Mouse (Mus musculus) intestine, postnatal 0 days (tissue): ENCODE results near the gene Dnaic1. TPM values are rescaled to one million over a fixed set of nuclear protein-coding genes. Genes with fewer than 3 reads are reported as not detected.
A peak's percentile ranks its signal among the peaks of the same experiment; 100 is the strongest.

Experiments
- ATAC-seq: fragments of 200-750 bp; cut with Nextera tagmentation; 2 replicates; pipeline ENCODE4 v1.8.0; 2017; ENCODE audit warnings: mild to moderate bottlenecking, moderate TSS enrichment, moderate library complexity
- H3K27ac ChIP-seq: fragments of 300-500 bp; sonication (generic); 2 replicates; pipeline ENCODE4 v1.5.1; 2014; ENCODE audit warnings: mild to moderate bottlenecking, low read depth, low read length, moderate library complexity
- H3K27me3 ChIP-seq: fragments of 300-500 bp; sonication (generic); replicated peaks from 2 replicates; pipeline ENCODE4 v1.6.1; 2014; ENCODE audit warnings: low read length, mixed read lengths; ENCODE audit not compliant: control insufficient read depth, insufficient read depth
- H3K36me3 ChIP-seq: fragments of 300-500 bp; sonication (generic); 2 replicates; pipeline ENCODE4 v1.6.1; 2014; ENCODE audit warnings: mild to moderate bottlenecking, moderate library complexity; ENCODE audit not compliant: control insufficient read depth, insufficient read depth
- H3K4me1 ChIP-seq: fragments of 300-500 bp; sonication (generic); replicated peaks from 2 replicates; pipeline ENCODE4 v1.6.1; 2014; ENCODE audit warnings: antibody characterized with exemption, low read length, mixed read lengths; ENCODE audit not compliant: control insufficient read depth, insufficient read depth
- H3K4me2 ChIP-seq: fragments of 300-500 bp; sonication (generic); replicated peaks from 2 replicates; pipeline ENCODE4 v1.6.1; 2014; ENCODE audit warnings: low read depth, mild to moderate bottlenecking, moderate library complexity
- H3K4me3 ChIP-seq: fragments of 300-500 bp; sonication (generic); 2 replicates; pipeline ENCODE4 v1.5.1; 2014; ENCODE audit warnings: low read depth, low read length
- H3K9ac ChIP-seq: fragments of 300-500 bp; sonication (generic); 2 replicates; pipeline ENCODE4 v1.6.1; 2014; ENCODE audit warnings: mild to moderate bottlenecking, low read depth, low read length
- H3K9me3 ChIP-seq: fragments of 300-500 bp; sonication (generic); 2 replicates; pipeline ENCODE4 v1.6.1; 2016; ENCODE audit warnings: mixed run types; ENCODE audit not compliant: control insufficient read depth
- CTCF ChIP-seq: sonication (generic); IDR thresholded peaks from 2 replicates; pipeline ENCODE4 v1.5.1; 2016; ENCODE audit warnings: low read depth, mild to moderate bottlenecking, control low read depth, antibody characterized with exemption, moderate library complexity
- WGBS: fragments of 180-500 bp; shearing (Covaris S2); extraction: QIAGEN DNeasy Blood & Tissue Kit; methylation state at CpG from one replicate; pipeline ENCODE4 v1.1.7; 2014; 5-methylcytosine and 5-hydroxymethylcytosine counted together
- polyA plus RNA-seq: library from polyadenylated mRNA; unstranded; fragments of >200 nt; fragmentation: Nextera tagmentation; extraction: Ambion mirVana; gene quantifications from 2 replicates; pipeline ENCODE4 v1.2.1, GENCODE M21; 2015

Dnaic1 gene
- polyA plus RNA-seq, 1 experiment from 2014 or later: 2.3 TPM

- Histone ChIP-seq H3K36me3 (no peaks in the 10 kb centered on the region), H3K27ac (no peak overlapping the region), H3K9me3 (no peaks in the 10 kb centered on the region), H3K27me3 (no peaks in the 10 kb centered on the region), H3K4me3 (no peak overlapping the region), H3K4me1 (0 out of 2 replicates have a peak, but pooled peaks cover 2% of the 10 kb centered on the region), H3K9ac (no peak overlapping the region), H3K4me2 (no peak overlapping the region)
- no peak for TF ChIP-seq CTCF
- 85% methylated on average over 5 of the region's 5 CpGs for WGBS
- no peak for ATAC-seq
Measured at GRCm38 (mm10) chr4:41563297-41563696, 6.3 kb upstream of the Dnaic1 start.

GRCm38 (mm10) chr4:41566123-41566522 is 3.5 kb upstream of the Dnaic1 start:
- WGBS: 8% methylated on average over 3 of the region's 3 CpGs
- no peak for TF ChIP-seq CTCF
- ATAC-seq: no peak
- H3K27ac ChIP-seq: no peak overlapping the region
- no peaks in the 10 kb centered on the region for H3K36me3 ChIP-seq
- H3K4me2 ChIP-seq: no peak overlapping the region
- H3K4me1 ChIP-seq: peaks cover 6% of the 10 kb centered on the region; the same call in 1 of the 2 replicates
- no peaks in the 10 kb centered on the region for H3K9me3 ChIP-seq
- H3K4me3 ChIP-seq: no peak overlapping the region
- H3K9ac ChIP-seq: no peak overlapping the region
- H3K27me3 ChIP-seq: 0 out of 2 replicates have a peak, but pooled peaks cover 4% of the 10 kb centered on the region

- Histone ChIP-seq H3K27ac (no peak overlapping the region), H3K4me1 (peaks cover 6% of the 10 kb centered on the region; the same call in 1 of the 2 replicates), H3K9me3 (no peaks in the 10 kb centered on the region), H3K27me3 (0 out of 2 replicates have a peak, but pooled peaks cover 4% of the 10 kb centered on the region), H3K9ac (no peak overlapping the region), H3K4me3 (peak overlapping the region; percentile 81), H3K36me3 (no peaks in the 10 kb centered on the region), H3K4me2 (peak overlapping the region; percentile 99)
- 17% methylated on average over 19 of the region's 19 CpGs for whole genome bisulfite sequencing
- ATAC-seq: no peak
- TF ChIP-seq CTCF: no peak
Measured at GRCm38 (mm10) chr4:41568239-41568638, 1.3 kb upstream of the Dnaic1 start.

GRCm38 (mm10) chr4:41568682-41569410 is 729 bp upstream of the Dnaic1 start:
- peak overlapping the region; percentile 75 for H3K9ac ChIP-seq
- H3K27me3 ChIP-seq: 0 out of 2 replicates have a peak, but pooled peaks cover 4% of the 10 kb centered on the region
- peak overlapping the region; percentile 99 for H3K4me2 ChIP-seq
- H3K36me3 ChIP-seq: no peaks in the 10 kb centered on the region
- ATAC-seq: no peak
- H3K9me3 ChIP-seq: no peaks in the 10 kb centered on the region
- peaks cover 6% of the 10 kb centered on the region; the same call in 1 of the 2 replicates for H3K4me1 ChIP-seq
- peak overlapping the region; percentile 57; the same call in 1 of the 2 replicates for H3K27ac ChIP-seq
- TF ChIP-seq CTCF: no peak; the same call in 1 of the 2 replicates
- whole genome bisulfite sequencing: 2% methylated on average over 58 of the region's 58 CpGs
- H3K4me3 ChIP-seq: peak overlapping the region; percentile 81

GRCm38 (mm10) chr4:41571490-41571889 is 1.9 kb downstream of the Dnaic1 start:
- Histone ChIP-seq H3K36me3 (no peaks in the 10 kb centered on the region), H3K9me3 (no peaks in the 10 kb centered on the region), H3K27me3 (0 out of 2 replicates have a peak, but pooled peaks cover 4% of the 10 kb centered on the region), H3K9ac (no peak overlapping the region), H3K27ac (no peak overlapping the region), H3K4me1 (peaks cover 6% of the 10 kb centered on the region; the same call in 1 of the 2 replicates), H3K4me3 (no peak overlapping the region), H3K4me2 (no peak overlapping the region)
- no peak for ATAC-seq
- WGBS: 24% methylated on average over 5 of the region's 5 CpGs
- peak; percentile 70 for TF ChIP-seq CTCF

- Histone ChIP-seq H3K36me3 (no peaks in the 10 kb centered on the region), H3K9ac (no peak overlapping the region), H3K4me3 (no peak overlapping the region), H3K4me1 (peaks cover 2% of the 10 kb centered on the region; the same call in 1 of the 2 replicates), H3K4me2 (no peak overlapping the region), H3K27me3 (0 out of 2 replicates have a peak, but pooled peaks cover 4% of the 10 kb centered on the region), H3K9me3 (no peaks in the 10 kb centered on the region), H3K27ac (no peak overlapping the region)
- TF ChIP-seq CTCF: no peak
- no peak for ATAC-seq
- 69% methylated on average over 4 of the region's 4 CpGs for WGBS
Measured at GRCm38 (mm10) chr4:41573492-41573891, 3.9 kb downstream of the Dnaic1 start.
